Mouse (Mus musculus) liver, embryonic 14.5 days (tissue): ENCODE measurements around the gene Myh6. TPM values are rescaled to one million over a fixed set of nuclear protein-coding genes. Genes with fewer than 3 reads are reported as not detected.
"Not testable (repeated sequence)": the region's sequence is repeated elsewhere in the genome, so short reads cannot be mapped to it uniquely, and the experiment has no call there.

ENCODE experiments used
- ATAC-seq: fragments of 200-750 bp; cut with Nextera tagmentation; 2 replicates; pipeline ENCODE4 v1.8.0; 2017; ENCODE audit warnings: moderate number of reproducible peaks, mild to moderate bottlenecking, moderate library complexity; ENCODE audit not compliant: insufficient read depth
- DNase-seq, 3 experiments: peaks; one replicate each; pipeline ENCODE4 v3.0.0-alpha.2; 2012 to 2013; ENCODE audit warnings: low read depth in 3 of 3, low spot score in 3 of 3
- H3K27ac ChIP-seq: fragments of 300-500 bp; sonication (generic); 2 replicates; pipeline ENCODE4 v1.5.1; 2014; ENCODE audit warnings: moderate library complexity, mild to moderate bottlenecking, control low read depth, inconsistent platforms
- H3K27me3 ChIP-seq: fragments of 300-500 bp; sonication (generic); 2 replicates; pipeline ENCODE4 v1.6.1; 2014; ENCODE audit warnings: mild to moderate bottlenecking, low read length, moderate library complexity; ENCODE audit not compliant: control insufficient read depth, insufficient read depth
- H3K36me3 ChIP-seq: fragments of 300-500 bp; sonication (generic); replicated peaks from 2 replicates; pipeline ENCODE4 v1.6.1; 2014; ENCODE audit warnings: low read depth; ENCODE audit not compliant: control insufficient read depth, insufficient read depth
- H3K4me1 ChIP-seq, 2 experiments: fragments of 200-500 bp in 1 of 2; fragments of 300-500 bp in 1 of 2; sonication (generic) in 1 of 2; replicated peaks; 2 replicates each; pipeline ENCODE4 v1.6.1; 2012 to 2014; ENCODE audit warnings: antibody characterized with exemption in 1 of 2, inconsistent platforms in 1 of 2, low read length in 1 of 2; ENCODE audit not compliant: control insufficient read depth in 2 of 2, insufficient read depth in 2 of 2
- H3K4me2 ChIP-seq: fragments of 300-500 bp; sonication (generic); 2 replicates; pipeline ENCODE4 v1.6.1; 2014; ENCODE audit warnings: low read depth, mild to moderate bottlenecking, control low read depth, moderate library complexity
- H3K4me3 ChIP-seq, 2 experiments: fragments of 200-500 bp in 1 of 2; fragments of 300-500 bp in 1 of 2; sonication (generic) in 1 of 2; 2 replicates each; pipeline ENCODE4 v1.5.1; 2012 to 2014; ENCODE audit warnings: low read depth in 2 of 2, low read length in 2 of 2, mild to moderate bottlenecking in 2 of 2, control low read depth in 1 of 2, inconsistent platforms in 1 of 2, moderate library complexity in 1 of 2; ENCODE audit not compliant: insufficient read depth in 1 of 2
- H3K9ac ChIP-seq: fragments of 300-500 bp; sonication (generic); replicated peaks from 2 replicates; pipeline ENCODE4 v1.6.1; 2014; ENCODE audit warnings: mild to moderate bottlenecking, control low read depth, moderate library complexity
- H3K9me3 ChIP-seq: fragments of 300-500 bp; sonication (generic); 2 replicates; pipeline ENCODE4 v1.6.1; 2016; ENCODE audit warnings: low read length, mixed read lengths; ENCODE audit not compliant: control insufficient read depth
- CTCF ChIP-seq: IDR thresholded peaks from 2 replicates; pipeline ENCODE4 v1.5.1; 2016; ENCODE audit warnings: antibody characterized with exemption, low read depth, control low read depth
- EP300 ChIP-seq: IDR thresholded peaks from 2 replicates; pipeline ENCODE4 v1.6.1; 2016; ENCODE audit warnings: antibody characterized with exemption, low read depth
- WGBS: fragments of 180-500 bp; shearing (Covaris S2); extraction: QIAGEN DNeasy Blood & Tissue Kit; methylation state at CpG from one replicate; pipeline ENCODE4 v1.1.7; 2014; ENCODE audit not compliant: insufficient replicate concordance; 5-methylcytosine and 5-hydroxymethylcytosine counted together
- polyA plus RNA-seq, 2 experiments: library from polyadenylated mRNA; depleted of rRNA in 1 of 2; stranded (reverse) in 1 of 2; unstranded in 1 of 2; fragments of >200 nt; fragmentation: Nextera tagmentation in 1 of 2; extraction: Ambion mirVana in 1 of 2; gene quantifications; 2 replicates each; pipeline versions ENCODE4 v1.2.1 to v1.2.3; 2012 to 2014

The Myh6 gene
- polyA plus RNA-seq, 2 experiments: 0.02 TPM; not detected in 1

DNA sequence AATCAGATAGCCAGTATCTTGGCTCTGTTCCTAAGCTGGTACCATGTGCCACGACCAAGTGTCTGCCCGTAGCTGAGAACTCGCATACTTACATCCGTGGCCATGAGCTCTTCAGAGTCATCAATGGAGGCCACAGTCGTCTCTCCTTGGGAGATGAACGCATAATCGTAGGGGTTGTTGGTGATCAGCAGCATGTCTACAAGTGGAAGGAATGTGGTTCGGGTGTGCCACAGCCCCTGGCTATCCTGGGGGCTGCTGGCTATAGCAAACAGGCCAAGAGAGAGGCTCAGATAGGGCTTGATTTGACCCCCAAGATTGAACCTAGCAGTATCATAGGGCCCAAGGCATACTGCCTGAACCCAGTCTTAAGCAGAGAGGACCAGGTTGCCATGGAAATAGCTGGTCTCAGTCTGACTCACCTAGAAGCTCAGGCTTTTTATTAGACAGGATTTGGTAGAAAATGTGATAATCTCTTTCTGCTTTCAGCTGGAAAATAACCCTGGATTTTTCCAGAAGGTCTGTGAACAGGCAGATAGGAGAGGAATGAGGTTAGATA lies 23.2 kb upstream of the Myh6 start:
- DNase-seq (no peak), ATAC-seq (no peak)
- no peaks in the 10 kb centered on the region; the same call in 1 of the 2 replicates for H3K27me3 ChIP-seq
- no peak overlapping the region for H3K4me2 ChIP-seq
- H3K9ac ChIP-seq: no peak overlapping the region
- no peaks in the 10 kb centered on the region for H3K4me1 ChIP-seq
- no peak overlapping the region for H3K27ac ChIP-seq
- H3K9me3 ChIP-seq: no peaks in the 10 kb centered on the region
- no peak overlapping the region for H3K4me3 ChIP-seq
- H3K36me3 ChIP-seq: no peaks in the 10 kb centered on the region
- WGBS: 67% methylated on average over 8 of the region's 8 CpGs
- TF ChIP-seq EP300 (no peak), CTCF (no peak)

DNA sequence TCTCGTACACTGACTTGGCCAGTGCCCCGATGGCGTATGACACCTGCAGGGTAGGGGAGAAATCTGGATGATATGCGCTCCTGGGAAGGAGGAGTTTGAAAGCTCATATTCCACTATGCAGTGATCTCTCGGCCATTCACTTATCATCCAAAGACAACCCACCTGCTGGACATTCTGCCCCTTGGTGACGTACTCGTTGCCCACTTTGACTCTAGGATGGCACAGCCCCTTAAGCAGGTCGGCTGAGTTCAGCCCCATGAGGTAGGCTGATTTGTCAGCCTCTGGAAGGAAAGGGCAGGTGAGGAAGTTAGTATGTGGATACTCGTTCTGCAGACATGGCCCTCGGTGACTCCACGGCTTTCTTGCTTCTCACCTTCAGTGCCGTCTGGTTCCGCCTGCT lies 22.2 kb upstream of the Myh6 start:
- no peak overlapping the region for H3K4me3 ChIP-seq

GRCm38 (mm10) chr14:54988350-54988874 lies 21.7 kb upstream of the Myh6 start:
- not testable (repeated sequence) for H3K9ac ChIP-seq, H3K27me3 ChIP-seq, H3K4me3 ChIP-seq, H3K27ac ChIP-seq, H3K36me3 ChIP-seq, ATAC-seq, H3K9me3 ChIP-seq, H3K4me1 ChIP-seq, H3K4me2 ChIP-seq, DNase-seq
- WGBS: 78% methylated on average over 9 of the region's 9 CpGs

More for the DNA sequence above, 22.2 kb upstream of the Myh6 start:
- ATAC-seq (no peak), DNase-seq (no peak)
- no peak for TF ChIP-seq CTCF
- TF ChIP-seq EP300: no peak
- WGBS: 69% methylated on average over 13 of the region's 13 CpGs
- no peaks in the 10 kb centered on the region for H3K9me3 ChIP-seq
- H3K4me2 ChIP-seq: no peak overlapping the region
- H3K9ac ChIP-seq: no peak overlapping the region
- no peaks in the 10 kb centered on the region for H3K4me1 ChIP-seq
- H3K27me3 ChIP-seq: no peaks in the 10 kb centered on the region; the same call in 1 of the 2 replicates
- no peaks in the 10 kb centered on the region for H3K36me3 ChIP-seq
- no peak overlapping the region for H3K27ac ChIP-seq

DNA sequence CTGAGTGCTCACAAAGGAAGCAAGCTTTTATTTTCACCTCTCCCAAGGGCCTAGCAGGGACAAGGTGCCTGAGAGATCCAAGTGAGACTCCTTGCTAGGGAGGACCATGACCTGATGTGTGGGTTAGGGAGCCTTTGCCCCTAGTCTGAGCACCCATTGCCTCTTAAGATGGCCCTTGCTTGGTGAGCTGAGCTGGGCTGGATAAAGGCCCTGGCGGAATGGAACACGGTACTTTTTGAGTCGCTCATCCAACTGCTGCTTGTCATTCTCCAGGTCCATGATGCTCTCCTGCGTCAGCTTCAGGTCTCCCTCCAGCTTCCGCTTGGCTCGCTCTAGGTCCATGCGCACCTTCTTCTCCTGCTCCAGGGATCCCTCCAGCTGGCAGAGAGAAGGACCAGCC lies 15.2 kb upstream of the Myh6 start:
- H3K4me1 ChIP-seq: no peaks in the 10 kb centered on the region

DNA sequence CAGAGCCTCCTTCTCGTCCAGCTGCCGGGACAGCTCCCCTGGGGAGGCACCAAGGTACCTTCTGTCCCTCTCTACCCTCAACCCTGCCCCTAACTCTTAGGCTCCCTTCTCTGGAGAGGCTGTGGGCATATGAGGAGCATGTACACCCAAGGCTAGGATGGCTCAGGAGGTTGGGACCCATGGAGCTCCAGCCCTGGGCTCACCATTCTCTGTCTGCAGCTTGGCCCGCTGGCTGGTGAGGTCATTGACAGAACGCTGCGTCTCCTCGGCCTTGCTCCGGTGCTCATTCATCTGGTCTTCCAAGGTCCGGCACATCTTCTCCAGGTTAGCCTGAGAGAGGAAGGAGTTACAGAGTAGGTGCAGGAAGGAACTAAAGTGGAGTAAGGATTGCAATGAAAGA lies 11.9 kb upstream of the Myh6 start:
- Histone ChIP-seq H3K27ac (no peak overlapping the region), H3K27me3 (no peaks in the 10 kb centered on the region), H3K4me2 (no peak overlapping the region), H3K4me1 (no peaks in the 10 kb centered on the region), H3K36me3 (no peaks in the 10 kb centered on the region), H3K9ac (no peak overlapping the region), H3K9me3 (no peaks in the 10 kb centered on the region), H3K4me3 (no peak overlapping the region)
- DNase-seq: no peak
- TF ChIP-seq EP300: no peak
- no peak for TF ChIP-seq CTCF
- ATAC-seq: no peak
- whole genome bisulfite sequencing: 72% methylated on average over 8 of the region's 8 CpGs

More for the DNA sequence above, 15.2 kb upstream of the Myh6 start:
- H3K4me2 ChIP-seq: no peak overlapping the region
- no peaks in the 10 kb centered on the region for H3K36me3 ChIP-seq
- TF ChIP-seq CTCF (no peak), EP300 (no peak)
- H3K9ac ChIP-seq: no peak overlapping the region
- no peaks in the 10 kb centered on the region for H3K9me3 ChIP-seq
- no peak overlapping the region for H3K4me3 ChIP-seq
- ATAC-seq: no peak
- H3K27ac ChIP-seq: no peak overlapping the region
- H3K27me3 ChIP-seq: no peaks in the 10 kb centered on the region
- DNase-seq: no peak
- 77% methylated on average over 7 of the region's 7 CpGs for WGBS
